Mouse (Mus musculus) erythroblast, adult 5-6 weeks (primary cell): ENCODE data around the gene Prss57. TPM values are rescaled to one million over a fixed set of nuclear protein-coding genes. Genes with fewer than 3 reads are reported as not detected.

ENCODE experiments used
- ATAC-seq: replicated peaks from 2 replicates; pipeline ENCODE4 v1.8.0; 2016; ENCODE audit warnings: moderate number of reproducible peaks, mild to moderate bottlenecking, moderate TSS enrichment, inconsistent platforms; ENCODE audit not compliant: poor library complexity, low FRiP score, severe bottlenecking
- total RNA-seq, 2 experiments: library from RNA; stranded (forward) in 1 of 2; stranded (reverse) in 1 of 2; fragments of 150-400 nt in 1 of 2; fragments of 200-764, 138-1000 nt in 1 of 2; gene quantifications; 2 replicates each; pipeline versions ENCODE4 v1.2.3 to v1.2.4; 2015 to 2017; ENCODE audit warnings: low replicate concordance in 2 of 2

Gene Prss57
- total RNA-seq, 2 experiments from 2014 or later, result 14.3 to 45.0 TPM

GRCm38 (mm10) chr10:79811736-79812637, 21.2 kb upstream of the Prss57 start:
- peak; percentile 70 for ATAC-seq

GRCm38 (mm10) chr10:79808728-79809127, 18.0 kb upstream of the Prss57 start:
- no peak for ATAC-seq

DNA sequence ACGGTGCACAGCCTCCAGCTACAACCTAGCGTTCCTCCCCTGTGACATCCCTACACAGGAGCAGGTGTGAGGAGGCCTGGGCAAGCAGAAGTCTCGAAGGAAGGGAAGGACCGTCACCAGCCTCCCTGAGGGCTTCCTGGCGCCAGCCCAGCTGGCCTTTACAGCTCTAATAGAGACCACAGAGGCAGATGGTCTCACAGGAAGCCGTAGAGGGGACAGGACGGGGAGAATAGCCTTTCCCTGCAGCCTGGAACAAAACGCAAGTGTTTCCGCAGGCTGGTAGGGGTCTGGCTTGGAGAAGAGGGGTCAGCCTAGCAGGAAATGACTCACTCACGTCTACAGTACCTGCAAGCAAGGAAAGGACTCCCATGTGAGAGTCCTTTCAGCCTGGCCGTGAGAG, 17.1 kb upstream of the Prss57 start:
- ATAC-seq, result no peak

GRCm38 (mm10) chr10:79806972-79807371, 16.2 kb upstream of the Prss57 start:
- no peak for ATAC-seq

DNA sequence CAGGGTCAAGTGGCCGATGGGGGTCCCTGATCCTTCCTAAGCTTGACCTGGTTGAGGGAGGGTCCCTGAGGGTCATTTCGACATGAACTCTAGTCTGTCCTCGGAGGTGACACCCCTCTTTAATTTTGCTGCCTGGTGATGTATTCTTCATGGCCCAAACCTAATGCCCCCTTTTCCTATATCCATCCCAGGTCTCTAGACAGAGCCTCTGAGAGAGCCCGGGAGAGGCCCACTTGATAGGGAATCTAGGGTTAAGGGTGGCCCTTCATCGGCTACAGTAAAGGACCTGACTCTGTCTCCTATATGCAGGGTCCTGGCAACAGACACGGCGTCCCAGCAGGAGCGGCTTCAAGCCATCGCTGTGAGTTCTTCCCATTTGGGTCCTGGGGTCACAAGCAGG, 15.6 kb upstream of the Prss57 start:
- ATAC-seq, result no peak

- no peak for ATAC-seq
Measured at GRCm38 (mm10) chr10:79805636-79806035, 14.9 kb upstream of the Prss57 start.

GRCm38 (mm10) chr10:79803716-79804323, 13.1 kb upstream of the Prss57 start:
- no peak for ATAC-seq

- no peak for ATAC-seq
Measured at GRCm38 (mm10) chr10:79802331-79802971, 11.7 kb upstream of the Prss57 start.

DNA sequence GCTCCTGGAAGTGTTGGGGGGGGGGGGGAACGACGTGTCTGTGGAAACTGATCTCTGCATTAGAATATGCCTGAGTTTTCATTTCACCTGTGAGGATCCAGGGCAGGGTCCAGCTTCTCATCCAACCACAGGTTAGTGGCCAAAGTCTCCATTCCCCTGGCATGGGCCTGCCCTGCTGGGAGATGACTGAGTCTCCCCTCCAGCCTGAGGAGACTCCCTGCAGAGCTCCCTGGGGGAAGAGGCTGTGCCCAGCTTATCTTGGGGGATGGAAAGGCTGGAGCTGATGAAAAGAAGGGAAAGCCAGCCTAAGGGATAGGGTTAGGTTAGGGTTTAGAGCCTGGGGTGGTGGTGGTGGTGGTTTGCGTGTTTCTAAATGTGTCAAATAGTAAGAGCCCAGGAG, 11.1 kb upstream of the Prss57 start:
- no peak for ATAC-seq

DNA sequence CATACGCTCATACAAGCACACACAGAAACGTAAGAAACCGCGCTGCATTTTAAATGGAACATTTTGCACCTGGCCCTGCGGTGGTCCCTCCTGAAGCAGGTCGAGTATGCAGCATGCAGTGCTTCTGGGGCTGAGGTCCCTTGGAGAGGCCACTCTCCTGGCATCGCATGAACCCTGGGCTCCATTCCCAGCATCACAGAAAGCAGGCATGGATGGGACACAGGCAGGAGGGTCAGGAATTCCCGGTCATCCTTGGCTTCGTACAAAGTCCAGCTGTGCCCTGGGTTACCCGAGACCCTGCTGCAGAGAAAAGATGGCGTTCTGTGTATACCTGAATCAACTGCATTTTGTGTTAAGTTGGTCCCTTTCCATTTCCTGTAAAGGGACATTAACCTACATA, 9.7 kb upstream of the Prss57 start:
- ATAC-seq, result no peak

GRCm38 (mm10) chr10:79798289-79798928, 7.6 kb upstream of the Prss57 start:
- no peak for ATAC-seq

DNA sequence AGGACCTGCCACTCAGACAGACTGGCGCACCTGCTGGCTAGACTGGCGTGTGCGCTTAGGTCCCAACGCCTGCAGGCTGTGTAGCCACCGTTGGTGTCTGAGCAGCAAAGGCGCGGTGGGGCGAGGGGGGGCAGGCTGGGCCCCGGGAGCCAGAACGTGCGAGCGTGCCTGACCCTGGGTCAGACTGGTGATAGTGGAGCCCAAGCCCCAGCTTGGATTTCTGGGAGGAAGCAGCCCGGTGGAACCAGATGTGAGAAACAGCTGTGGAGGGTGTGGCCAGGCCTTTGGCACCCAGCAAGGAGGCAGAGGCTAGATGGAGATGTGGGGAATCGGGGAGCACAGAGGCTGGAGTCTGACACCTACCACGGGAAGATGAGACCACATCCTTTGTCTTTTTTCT, 6.6 kb upstream of the Prss57 start:
- no peak for ATAC-seq

GRCm38 (mm10) chr10:79795905-79796304, 5.1 kb upstream of the Prss57 start:
- ATAC-seq, result no peak

GRCm38 (mm10) chr10:79794491-79794931, 3.8 kb upstream of the Prss57 start:
- ATAC-seq, result no peak

GRCm38 (mm10) chr10:79793738-79794490, 3.2 kb upstream of the Prss57 start:
- ATAC-seq, result no peak

- peak; percentile 50; the same call in 1 of the 2 replicates for ATAC-seq
Measured at GRCm38 (mm10) chr10:79793051-79793737, 2.4 kb upstream of the Prss57 start, which contains the start of gene Palm. Palm (plus strand) TSS chr10:79793572.

- no peak for ATAC-seq
Measured at GRCm38 (mm10) chr10:79792339-79793040, 1.7 kb upstream of the Prss57 start.

DNA sequence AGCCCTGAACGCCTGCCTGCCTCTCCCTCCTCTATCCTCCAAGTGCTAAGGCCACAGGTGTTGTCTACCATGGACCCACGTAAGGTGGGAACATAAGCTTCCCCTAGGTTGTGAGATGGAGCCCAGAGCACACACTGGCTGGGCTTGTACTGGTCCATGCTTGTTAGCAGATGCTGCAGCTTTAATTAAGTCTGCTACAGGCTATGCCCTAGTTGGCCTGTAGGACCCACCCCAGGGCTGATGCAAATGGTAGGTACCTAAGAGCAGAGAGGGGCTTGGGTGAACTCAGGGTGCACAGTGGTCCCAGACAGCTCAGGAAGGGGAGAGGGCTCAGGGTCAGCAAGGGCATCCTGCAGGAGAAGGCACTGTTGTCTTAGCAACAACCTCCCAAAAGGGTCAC, 1.2 kb downstream of the Prss57 start:
- no peak for ATAC-seq
